Mouse (Mus musculus) gonadal fat pad, adult 2 months (tissue): Measurements from ENCODE around the gene Pigv. TPM values are rescaled to one million over a fixed set of nuclear protein-coding genes. Genes with fewer than 3 reads are reported as not detected.

Experiments
- DNase-seq: peaks from one replicate; pipeline ENCODE4 v3.0.0-alpha.2; 2012; ENCODE audit warnings: low read depth
- polyA plus RNA-seq: library from polyadenylated mRNA; depleted of rRNA; stranded (reverse); fragments of >200 nt; gene quantifications from 2 replicates; pipeline ENCODE4 v1.2.3, GENCODE M21; 2012; rRNA removed

Gene Pigv
- polyA plus RNA-seq, 1 experiment = 13.3 TPM

GRCm38 (mm10) chr4:133614274-133614761, 58.1 kb downstream of the Pigv start:
- no peak for DNase-seq

GRCm38 (mm10) chr4:133613867-133614266, 58.6 kb downstream of the Pigv start:
- DNase-seq = no peak

GRCm38 (mm10) chr4:133613026-133613425, 59.4 kb downstream of the Pigv start:
- DNase-seq = no peak

DNA sequence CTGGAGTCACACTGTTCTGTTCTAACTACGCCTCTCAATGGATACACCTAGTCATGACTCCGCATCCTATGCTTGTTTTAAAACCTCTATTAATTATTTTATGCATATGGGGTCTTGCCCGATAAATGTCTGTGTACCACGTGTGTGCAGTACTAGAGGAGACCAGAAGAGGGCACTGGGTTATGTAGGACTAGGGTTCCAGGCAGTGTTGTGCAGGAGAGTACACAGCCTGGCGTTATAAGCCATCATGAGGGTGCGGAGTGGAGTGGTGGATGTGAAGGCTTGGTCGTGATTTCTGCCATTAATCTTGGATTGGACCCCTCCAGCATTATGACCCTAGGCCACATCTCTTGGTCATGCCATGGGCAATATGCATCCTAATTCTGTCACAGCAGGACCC, 60.0 kb downstream of the Pigv start:
- no peak for DNase-seq

- DNase-seq = no peak
Observed at GRCm38 (mm10) chr4:133611815-133612214, 60.6 kb downstream of the Pigv start.

Other genes starting within 250 kb of the Pigv start
- 4.6 and 5.2 TPM in 2 replicates for gene Tent5b, start 192.5 kb downstream of the Pigv start, polyA plus RNA-seq
- 4.2 and 5.2 TPM in 2 replicates for gene Trnp1, start 174.1 kb downstream of the Pigv start, polyA plus RNA-seq
- gene Kdf1, start 153.7 kb downstream of the Pigv start, polyA plus RNA-seq = 19.2 and 33.4 TPM in 2 replicates
- 43.9 and 66.0 TPM in 2 replicates for gene Nudc, start 126.7 kb downstream of the Pigv start, polyA plus RNA-seq
- not detected in 2 replicates for gene Nr0b2, start 119.3 kb downstream of the Pigv start, polyA plus RNA-seq
- 4.1 and 4.2 TPM in 2 replicates for gene Gpatch3, start 97.9 kb downstream of the Pigv start, polyA plus RNA-seq
- 27.7 and 39.1 TPM in 2 replicates for gene Gpn2, start 88.3 kb downstream of the Pigv start, polyA plus RNA-seq
- 29.2 and 32.6 TPM in 2 replicates for gene Sfn, start 70.5 kb downstream of the Pigv start, polyA plus RNA-seq
- 20.3 and 28.7 TPM in 2 replicates for gene Zdhhc18, start 22.5 kb downstream of the Pigv start, polyA plus RNA-seq
- gene Arid1a, start 84.1 kb upstream of the Pigv start, polyA plus RNA-seq = 29.7 and 49.4 TPM in 2 replicates
- 14.4 and 16.2 TPM in 2 replicates for gene Rps6ka1, start 215.2 kb upstream of the Pigv start, polyA plus RNA-seq